Mouse (Mus musculus) thymus, adult 2 months (tissue): Measurements from ENCODE around the gene Ap2a1.

ENCODE experiments used
- CTCF ChIP-seq: fragments of 200-500 bp; IDR thresholded peaks from 2 replicates; pipeline ENCODE4 v1.5.1; 2012; ENCODE audit warnings: mild to moderate bottlenecking, control low read depth, low read length, moderate library complexity, borderline replicate concordance; ENCODE audit not compliant: control insufficient read depth, poor library complexity, insufficient read depth; ENCODE audit errors: extremely low read depth
- POLR2A ChIP-seq: fragments of 200-500 bp; IDR thresholded peaks from 2 replicates; pipeline ENCODE4 v1.6.1; 2012; ENCODE audit warnings: mild to moderate bottlenecking, low read length, control low read depth, moderate library complexity; ENCODE audit not compliant: control insufficient read depth, poor library complexity, insufficient read depth; ENCODE audit errors: extremely low read depth

DNA sequence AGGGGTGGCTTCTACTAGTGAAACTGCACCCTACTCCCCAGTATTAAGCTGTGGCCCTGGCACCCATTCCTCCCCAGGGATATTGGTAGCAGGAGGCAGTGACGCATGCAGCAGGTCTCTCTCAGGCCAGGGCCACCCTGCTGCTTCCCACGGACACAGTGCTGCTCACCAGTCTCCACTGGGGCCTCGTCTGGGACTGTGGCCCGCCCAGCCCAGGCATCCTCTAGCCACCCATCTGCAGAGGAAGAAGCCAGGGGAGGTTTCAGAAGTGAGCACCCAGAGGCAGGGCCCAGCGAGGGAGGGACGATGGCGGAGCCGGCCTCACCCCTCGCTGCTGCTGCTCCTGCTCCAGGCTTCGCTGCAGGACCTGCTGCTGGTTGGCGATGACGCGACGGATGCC lies 66.1 kb downstream of the Ap2a1 start:
- TF ChIP-seq CTCF, result no peak
- TF ChIP-seq POLR2A, result no peak
